Mouse (Mus musculus): ENCODE data around the gene Spns1. TPM values are rescaled to one million over a fixed set of nuclear protein-coding genes. Genes with fewer than 3 reads are reported as not detected.

Spns1 gene
- total RNA-seq (2023) = 85.7 TPM

GRCm38 (mm10) chr7:126377278-126378158 lies at the start of gene Spns1:
Gene Spns1 (minus strand): TSS chr7:126377450.

GRCm38 (mm10) chr7:126414725-126415124 lies 37.5 kb upstream of the Spns1 start, which contains the start of gene Cd19:
Gene Cd19 (minus strand): TSS chr7:126414889.

GRCm38 (mm10) chr7:126396298-126397119 lies 19.3 kb upstream of the Spns1 start, which contains the start of gene Nfatc2ip:
Gene Nfatc2ip (minus strand): TSS chr7:126396737.

GRCm38 (mm10) chr7:126369393-126369792 lies 7.9 kb downstream of the Spns1 start, which contains the start of gene Lat:
Gene Lat (minus strand): TSS chr7:126369570.

Other genes with a start within 250 kb of the Spns1 start
- gene Xpo6, start 176.9 kb downstream of the Spns1 start, total RNA-seq (2023) = 211 TPM
- gene Sbk1, start 104.8 kb downstream of the Spns1 start, total RNA-seq (2023) = 50.2 TPM
- 698 TPM for gene Lat, start 7.9 kb downstream of the Spns1 start, total RNA-seq (2023)
- 22.7 TPM for gene Nfatc2ip, start 19.3 kb upstream of the Spns1 start, total RNA-seq (2023)
- 42.7 TPM for gene Cd19, start 37.4 kb upstream of the Spns1 start, total RNA-seq (2023)
- gene Rabep2, start 51.3 kb upstream of the Spns1 start, total RNA-seq (2023) = 35.2 TPM
- 0.86 TPM for gene Atp2a1, start 85.7 kb upstream of the Spns1 start, total RNA-seq (2023)
- 95.6 TPM for gene Sh2b1, start 98.0 kb upstream of the Spns1 start, total RNA-seq (2023)
- 49.0 TPM for gene Tufm, start 109.9 kb upstream of the Spns1 start, total RNA-seq (2023)
- 222 TPM for gene Atxn2l, start 126.0 kb upstream of the Spns1 start, total RNA-seq (2023)
- gene Eif3c, start 189.0 kb upstream of the Spns1 start, total RNA-seq (2023) = 131 TPM
- 6.9 TPM for gene Apobr, start 207.5 kb upstream of the Spns1 start, total RNA-seq (2023)
- 108 TPM for gene Cln3, start 208.4 kb upstream of the Spns1 start, total RNA-seq (2023)
- not detected for gene Il27, start 217.5 kb upstream of the Spns1 start, total RNA-seq (2023)

All from CD4-positive naive resting alpha-beta T cell, adult 57 days (primary cell).